Mouse (Mus musculus) forebrain, embryonic 13.5 days (tissue): ENCODE data around the gene Ppp4r4. TPM values are rescaled to one million over a fixed set of nuclear protein-coding genes. Genes with fewer than 3 reads are reported as not detected.
"Not testable (repeated sequence)": the region's sequence is repeated elsewhere in the genome, so short reads cannot be mapped to it uniquely, and the experiment has no call there.

ENCODE experiments used
- ATAC-seq: fragments of 200-750 bp; cut with Nextera tagmentation; 2 replicates; pipeline ENCODE4 v1.8.0; 2017
- H3K27ac ChIP-seq: fragments of 300-500 bp; sonication (generic); 2 replicates; pipeline ENCODE4 v1.5.1; 2015; ENCODE audit warnings: inconsistent platforms, mild to moderate bottlenecking, moderate library complexity
- H3K27me3 ChIP-seq: fragments of 300-500 bp; sonication (generic); 2 replicates; pipeline ENCODE4 v1.6.1; 2015; ENCODE audit warnings: mild to moderate bottlenecking, inconsistent platforms
- H3K36me3 ChIP-seq: fragments of 300-500 bp; sonication (generic); 2 replicates; pipeline ENCODE4 v1.6.1; 2015; ENCODE audit warnings: mild to moderate bottlenecking, inconsistent platforms; ENCODE audit not compliant: poor library complexity, severe bottlenecking
- H3K4me1 ChIP-seq: fragments of 300-500 bp; sonication (generic); 2 replicates; pipeline ENCODE4 v1.6.1; 2015; ENCODE audit warnings: inconsistent platforms
- H3K4me2 ChIP-seq: fragments of 300-500 bp; sonication (generic); 2 replicates; pipeline ENCODE4 v1.6.1; 2015; ENCODE audit warnings: inconsistent platforms, mild to moderate bottlenecking, moderate library complexity
- H3K4me3 ChIP-seq: fragments of 300-500 bp; sonication (generic); 2 replicates; pipeline ENCODE4 v1.5.1; 2015; ENCODE audit warnings: mild to moderate bottlenecking, inconsistent platforms
- H3K9ac ChIP-seq: fragments of 300-500 bp; sonication (generic); 2 replicates; pipeline ENCODE4 v1.6.1; 2015; ENCODE audit warnings: mild to moderate bottlenecking, inconsistent platforms
- H3K9me3 ChIP-seq: fragments of 300-500 bp; sonication (generic); replicated peaks from 2 replicates; pipeline ENCODE4 v1.6.1; 2016; ENCODE audit warnings: inconsistent platforms
- WGBS: fragments of 180-500 bp; shearing (Covaris S2); methylation state at CpG from one replicate; pipeline ENCODE4 v1.1.7; 2015; 5-methylcytosine and 5-hydroxymethylcytosine counted together
- polyA plus RNA-seq: library from polyadenylated mRNA; unstranded; fragments of >200 nt; fragmentation: Nextera tagmentation; extraction: Ambion mirVana; gene quantifications from 2 replicates; pipeline ENCODE4 v1.2.1, GENCODE M21; 2015

The Ppp4r4 gene
- 1.8 TPM in 2 replicates for polyA plus RNA-seq

DNA sequence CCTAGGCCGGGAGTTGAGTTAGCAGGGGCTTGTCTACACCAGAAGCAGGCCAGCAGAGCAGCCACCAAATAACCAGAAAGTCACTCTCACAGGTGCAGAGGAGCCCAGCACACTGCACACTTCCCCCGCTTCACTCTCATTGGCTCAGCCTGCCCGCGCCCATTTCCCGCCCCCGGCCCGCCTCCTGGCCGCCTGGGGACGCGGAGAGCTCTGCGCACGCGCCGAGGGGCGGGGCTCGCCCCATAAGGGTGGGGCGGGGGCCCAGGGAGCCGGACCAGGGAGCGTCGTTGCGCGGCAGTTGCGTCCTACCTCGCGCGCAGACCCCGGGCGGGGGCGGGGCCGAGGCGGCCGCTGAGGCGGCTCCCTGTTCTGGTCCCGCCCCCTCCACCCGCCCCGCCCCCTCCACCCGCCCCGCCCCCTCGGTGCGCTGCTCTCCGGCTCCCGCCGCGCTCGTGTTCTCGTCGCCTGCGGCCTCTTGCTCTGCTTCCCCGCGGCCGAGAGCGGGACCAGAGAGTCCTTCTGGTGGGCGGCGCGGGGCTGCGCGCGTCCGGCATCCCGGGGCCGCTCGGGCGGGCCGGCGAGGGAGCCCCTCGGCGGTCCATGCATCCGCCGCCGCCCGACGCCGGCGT, at the start of gene Ppp4r4:
Ppp4r4 (plus strand) TSS at position 264 of the 629 bp plus-strand sequence.
- Histone ChIP-seq H3K9ac (peak within 1 kb of the TSS; percentile 78), H3K4me2 (peak within 1 kb of the TSS; percentile 95), H3K36me3 (no peaks in the 10 kb centered on the region), H3K4me1 (peaks cover 11% of the 10 kb centered on the region), H3K9me3 (no peaks in the 10 kb centered on the region), H3K27ac (no peak within 1 kb of the TSS), H3K27me3 (peaks cover 3% of the 10 kb centered on the region; the same call in 1 of the 2 replicates), H3K4me3 (peak within 1 kb of the TSS; percentile 67)
- peak; percentile 97 for ATAC-seq
- WGBS: 0% methylated on average over 24 of the region's 74 CpGs

DNA sequence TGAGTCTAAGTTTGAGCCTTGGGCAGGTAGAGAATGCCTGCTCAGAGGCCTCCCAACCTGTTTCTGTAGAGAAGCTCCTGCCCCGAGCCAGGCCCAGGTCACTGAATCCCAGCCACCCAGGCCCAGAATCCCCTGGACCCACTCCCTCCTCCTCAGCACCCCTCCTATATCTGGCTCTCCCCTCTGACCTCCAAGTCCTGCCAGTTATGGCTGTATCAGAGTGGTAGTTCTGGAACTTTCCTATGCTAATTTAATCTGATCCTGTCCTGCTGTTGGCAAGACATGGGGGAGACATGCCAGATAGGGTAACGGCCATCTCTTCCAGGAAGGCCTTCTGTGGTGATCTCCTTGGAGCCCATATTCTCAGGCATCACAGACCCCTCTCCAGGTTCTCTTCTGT, 49.3 kb upstream of the Ppp4r4 start:
- Histone ChIP-seq H3K27ac (no peak overlapping the region), H3K27me3 (no peaks in the 10 kb centered on the region), H3K36me3 (no peaks in the 10 kb centered on the region), H3K9me3 (no peaks in the 10 kb centered on the region), H3K4me1 (no peaks in the 10 kb centered on the region), H3K4me2 (no peak overlapping the region), H3K4me3 (no peak overlapping the region), H3K9ac (no peak overlapping the region)
- no peak for ATAC-seq
- 80% methylated on average over 2 of the region's 2 CpGs for WGBS

- H3K27me3 ChIP-seq, H3K4me1 ChIP-seq, H3K27ac ChIP-seq, H3K9me3 ChIP-seq, H3K9ac ChIP-seq, ATAC-seq, H3K4me3 ChIP-seq, H3K36me3 ChIP-seq, H3K4me2 ChIP-seq: not testable (repeated sequence)
- 63% methylated on average over 9 of the region's 9 CpGs for WGBS
Observed at GRCm38 (mm10) chr12:103484200-103484972, 47.7 kb upstream of the Ppp4r4 start.

- no peak for ATAC-seq
- WGBS: 90% methylated on average over 1 of the region's 1 CpGs
Observed at GRCm38 (mm10) chr12:103486726-103487125, 45.4 kb upstream of the Ppp4r4 start.

GRCm38 (mm10) chr12:103487276-103487675, 44.8 kb upstream of the Ppp4r4 start:
- H3K36me3 ChIP-seq: no peaks in the 10 kb centered on the region
- no peaks in the 10 kb centered on the region for H3K9me3 ChIP-seq
- WGBS: 78% methylated on average over 4 of the region's 4 CpGs
- H3K27me3 ChIP-seq: no peaks in the 10 kb centered on the region
- H3K4me2 ChIP-seq: no peak overlapping the region
- H3K4me3 ChIP-seq: no peak overlapping the region
- H3K27ac ChIP-seq: no peak overlapping the region
- H3K9ac ChIP-seq: no peak overlapping the region
- no peaks in the 10 kb centered on the region for H3K4me1 ChIP-seq
- ATAC-seq: no peak

More at GRCm38 (mm10) chr12:103486726-103487125, 45.4 kb upstream of the Ppp4r4 start:
- H3K4me3 ChIP-seq: no peak overlapping the region
- H3K9ac ChIP-seq: no peak overlapping the region
- no peaks in the 10 kb centered on the region for H3K27me3 ChIP-seq
- no peaks in the 10 kb centered on the region for H3K9me3 ChIP-seq
- no peak overlapping the region for H3K27ac ChIP-seq
- H3K4me2 ChIP-seq: no peak overlapping the region
- H3K36me3 ChIP-seq: no peaks in the 10 kb centered on the region
- H3K4me1 ChIP-seq: no peaks in the 10 kb centered on the region

GRCm38 (mm10) chr12:103487750-103488149, 44.3 kb upstream of the Ppp4r4 start:
- H3K4me2 ChIP-seq: no peak overlapping the region
- H3K4me1 ChIP-seq: no peaks in the 10 kb centered on the region
- H3K9ac ChIP-seq: no peak overlapping the region
- H3K4me3 ChIP-seq: no peak overlapping the region
- ATAC-seq: no peak
- H3K36me3 ChIP-seq: no peaks in the 10 kb centered on the region
- no peaks in the 10 kb centered on the region for H3K27me3 ChIP-seq
- H3K27ac ChIP-seq: no peak overlapping the region
- WGBS: 74% methylated on average over 2 of the region's 2 CpGs
- H3K9me3 ChIP-seq: no peaks in the 10 kb centered on the region

GRCm38 (mm10) chr12:103491091-103491730, 40.9 kb upstream of the Ppp4r4 start:
- H3K9ac ChIP-seq: no peak overlapping the region
- no peak for ATAC-seq
- no peaks in the 10 kb centered on the region for H3K36me3 ChIP-seq
- H3K27ac ChIP-seq: no peak overlapping the region
- H3K4me3 ChIP-seq: no peak overlapping the region
- WGBS: 77% methylated on average over 3 of the region's 3 CpGs
- no peaks in the 10 kb centered on the region for H3K27me3 ChIP-seq
- no peaks in the 10 kb centered on the region for H3K4me1 ChIP-seq
- H3K4me2 ChIP-seq: no peak overlapping the region
- no peaks in the 10 kb centered on the region for H3K9me3 ChIP-seq

DNA sequence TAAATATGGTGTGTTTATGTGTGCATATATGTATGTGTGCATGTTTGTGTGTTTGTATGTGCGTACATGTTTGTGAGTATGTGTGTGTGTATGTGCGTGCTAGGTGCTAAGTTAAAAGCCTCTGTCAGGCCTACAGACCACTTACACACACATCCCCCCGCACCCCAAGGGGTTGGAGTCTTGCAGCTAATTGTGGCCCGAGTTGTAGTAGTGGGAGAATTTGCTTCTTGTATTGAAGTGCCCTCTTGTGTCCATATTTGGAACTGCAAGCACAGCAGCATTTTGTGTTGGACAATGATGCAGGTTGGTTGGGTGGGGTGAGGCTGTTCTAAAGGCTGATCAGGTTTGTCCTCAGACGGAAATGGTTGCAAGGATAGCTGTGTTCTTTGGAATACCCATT, 39.3 kb upstream of the Ppp4r4 start:
- peak; percentile 33; the same call in 1 of the 2 replicates for ATAC-seq
- H3K36me3 ChIP-seq: no peaks in the 10 kb centered on the region
- WGBS: 29% methylated on average over 5 of the region's 5 CpGs

GRCm38 (mm10) chr12:103494486-103494885, 37.6 kb upstream of the Ppp4r4 start:
- no peak overlapping the region for H3K9ac ChIP-seq
- no peaks in the 10 kb centered on the region for H3K4me1 ChIP-seq
- H3K27ac ChIP-seq: no peak overlapping the region
- no peaks in the 10 kb centered on the region for H3K27me3 ChIP-seq
- no peak for ATAC-seq
- 26% methylated on average over 6 of the region's 6 CpGs for WGBS
- H3K4me2 ChIP-seq: no peak overlapping the region
- no peaks in the 10 kb centered on the region for H3K36me3 ChIP-seq
- H3K4me3 ChIP-seq: no peak overlapping the region
- no peaks in the 10 kb centered on the region for H3K9me3 ChIP-seq

More for the DNA sequence above, 39.3 kb upstream of the Ppp4r4 start:
- Histone ChIP-seq H3K9ac (no peak overlapping the region), H3K4me1 (no peaks in the 10 kb centered on the region), H3K4me3 (no peak overlapping the region), H3K9me3 (no peaks in the 10 kb centered on the region), H3K27ac (no peak overlapping the region), H3K27me3 (no peaks in the 10 kb centered on the region), H3K4me2 (no peak overlapping the region)

- no peak overlapping the region for H3K9ac ChIP-seq
- no peak overlapping the region for H3K4me3 ChIP-seq
- H3K4me2 ChIP-seq: no peak overlapping the region
- 82% methylated on average over 5 of the region's 5 CpGs for whole genome bisulfite sequencing
- H3K27me3 ChIP-seq: no peaks in the 10 kb centered on the region
- H3K4me1 ChIP-seq: no peaks in the 10 kb centered on the region
- H3K27ac ChIP-seq: no peak overlapping the region
- ATAC-seq: no peak
- H3K9me3 ChIP-seq: no peaks in the 10 kb centered on the region
- no peaks in the 10 kb centered on the region for H3K36me3 ChIP-seq
Observed at GRCm38 (mm10) chr12:103498768-103499167, 33.3 kb upstream of the Ppp4r4 start.

GRCm38 (mm10) chr12:103499261-103499660, 32.8 kb upstream of the Ppp4r4 start:
- 69% methylated on average over 2 of the region's 2 CpGs for WGBS
- no peak for ATAC-seq
- H3K4me1 ChIP-seq: no peaks in the 10 kb centered on the region
- no peaks in the 10 kb centered on the region for H3K9me3 ChIP-seq
- H3K9ac ChIP-seq: no peak overlapping the region
- H3K4me3 ChIP-seq: no peak overlapping the region
- H3K27me3 ChIP-seq: no peaks in the 10 kb centered on the region
- H3K27ac ChIP-seq: no peak overlapping the region
- no peaks in the 10 kb centered on the region for H3K36me3 ChIP-seq
- H3K4me2 ChIP-seq: no peak overlapping the region

- H3K9ac ChIP-seq: no peak overlapping the region
- no peaks in the 10 kb centered on the region for H3K36me3 ChIP-seq
- no peak overlapping the region for H3K4me3 ChIP-seq
- H3K27ac ChIP-seq: no peak overlapping the region
- no peaks in the 10 kb centered on the region for H3K9me3 ChIP-seq
- H3K4me1 ChIP-seq: no peaks in the 10 kb centered on the region
- H3K27me3 ChIP-seq: no peaks in the 10 kb centered on the region
- 69% methylated on average over 3 of the region's 3 CpGs for WGBS
- no peak for ATAC-seq
- no peak overlapping the region for H3K4me2 ChIP-seq
Observed at GRCm38 (mm10) chr12:103503300-103503699, 28.8 kb upstream of the Ppp4r4 start.
